Mouse (Mus musculus): Measurements from ENCODE around the gene Dda1. TPM values are rescaled to one million over a fixed set of nuclear protein-coding genes. Genes with fewer than 3 reads are reported as not detected.
A peak's percentile ranks its signal among the peaks of the same experiment; 100 is the strongest.

Dda1 gene
- polyA plus RNA-seq, 1 experiment from 2014 or later, result 133 TPM

- DNase-seq (ENCODE audit: low spot score), result no peak
- H3K4me2 ChIP-seq (ENCODE audit: low read depth, low read length, severe bottlenecking), result no peak overlapping the region
- 94% methylated on average over 17 of the region's 17 CpGs for WGBS
- no peak for ATAC-seq (replicated peaks; ENCODE audit: low FRiP score)
- H3K4me1 ChIP-seq (replicated peaks; ENCODE audit: control insufficient read depth, insufficient read depth, low read length), result peaks cover 11% of the 10 kb centered on the region
- no peak overlapping the region for H3K27ac ChIP-seq (ENCODE audit: low read depth, low read length)
- H3K4me3 ChIP-seq (ENCODE audit: low read depth, low read length), result no peak overlapping the region
- no peaks in the 10 kb centered on the region for H3K27me3 ChIP-seq (ENCODE audit: control insufficient read depth, insufficient read depth, low read length)
- H3K9ac ChIP-seq (ENCODE audit: low read length), result no peak overlapping the region
- H3K36me3 ChIP-seq (ENCODE audit: control insufficient read depth, insufficient read depth, low read length), result no peaks in the 10 kb centered on the region; the same call in 1 of the 2 replicates
- no peaks in the 10 kb centered on the region for H3K9me3 ChIP-seq (ENCODE audit: control insufficient read depth, low read length)
Measured at GRCm38 (mm10) chr8:71471861-71472260, 2.9 kb downstream of the Dda1 start.

DNA sequence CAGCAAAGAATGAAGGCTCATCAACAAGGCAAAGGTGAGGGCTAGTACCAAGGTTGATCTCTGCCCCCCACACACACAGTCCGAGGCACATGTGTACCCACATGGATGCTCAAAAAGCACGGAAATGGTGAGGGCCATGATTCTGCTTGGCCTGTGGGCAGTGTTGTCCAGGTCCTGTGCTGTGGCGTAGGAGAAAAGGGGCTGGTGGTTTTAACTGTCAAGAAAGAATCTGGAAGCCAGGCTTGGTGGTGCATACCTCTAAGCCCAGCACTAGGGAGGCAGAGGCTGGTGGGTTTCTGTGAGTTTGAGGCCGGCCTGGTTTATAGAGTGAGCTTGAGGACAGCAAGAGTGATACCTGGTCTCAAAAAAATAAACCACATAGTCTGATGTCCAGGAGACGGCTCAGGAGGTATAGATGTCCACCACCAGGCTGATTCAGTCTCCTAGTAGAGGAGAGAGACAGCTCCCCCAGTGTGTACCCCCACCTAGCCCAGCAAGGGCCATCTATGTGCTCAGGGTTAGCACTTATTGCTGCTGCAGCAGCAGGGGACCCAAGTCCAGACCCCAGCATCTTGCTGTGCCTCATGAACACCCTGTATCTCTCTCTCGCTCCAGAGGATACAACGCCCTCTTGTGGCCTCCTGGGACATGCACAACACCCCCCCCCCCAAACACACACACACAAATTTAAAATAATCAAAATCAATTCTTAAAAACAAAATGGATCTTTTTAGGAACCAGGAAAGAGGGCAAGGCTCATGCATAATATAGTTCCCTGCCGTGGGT is 3.8 kb downstream of the Dda1 start:
- no peak overlapping the region for H3K27ac ChIP-seq (ENCODE audit: low read depth, low read length)
- no peaks in the 10 kb centered on the region for H3K9me3 ChIP-seq (ENCODE audit: control insufficient read depth, low read length)
- H3K27me3 ChIP-seq (ENCODE audit: control insufficient read depth, insufficient read depth, low read length), result no peaks in the 10 kb centered on the region
- H3K4me3 ChIP-seq (ENCODE audit: low read depth, low read length), result no peak overlapping the region
- no peak overlapping the region for H3K9ac ChIP-seq (ENCODE audit: low read length)
- peaks cover 11% of the 10 kb centered on the region for H3K4me1 ChIP-seq (replicated peaks; ENCODE audit: control insufficient read depth, insufficient read depth, low read length)
- no peaks in the 10 kb centered on the region; the same call in 1 of the 2 replicates for H3K36me3 ChIP-seq (ENCODE audit: control insufficient read depth, insufficient read depth, low read length)
- ATAC-seq (replicated peaks; ENCODE audit: low FRiP score) (no peak), DNase-seq (ENCODE audit: low spot score) (no peak)
- 91% methylated on average over 8 of the region's 8 CpGs for WGBS
- no peak overlapping the region for H3K4me2 ChIP-seq (ENCODE audit: low read depth, low read length, severe bottlenecking)

- WGBS, result 96% methylated on average over 18 of the region's 18 CpGs
- Histone ChIP-seq H3K4me1 (replicated peaks; ENCODE audit: control insufficient read depth, insufficient read depth, low read length) (peaks cover 11% of the 10 kb centered on the region), H3K9ac (ENCODE audit: low read length) (no peak overlapping the region), H3K4me3 (ENCODE audit: low read depth, low read length) (no peak overlapping the region), H3K9me3 (ENCODE audit: control insufficient read depth, low read length) (no peaks in the 10 kb centered on the region), H3K27ac (ENCODE audit: low read depth, low read length) (no peak overlapping the region), H3K36me3 (ENCODE audit: control insufficient read depth, insufficient read depth, low read length) (no peaks in the 10 kb centered on the region; the same call in 1 of the 2 replicates), H3K27me3 (ENCODE audit: control insufficient read depth, insufficient read depth, low read length) (no peaks in the 10 kb centered on the region), H3K4me2 (ENCODE audit: low read depth, low read length, severe bottlenecking) (no peak overlapping the region)
- no peak for ATAC-seq (replicated peaks; ENCODE audit: low FRiP score)
- no peak for DNase-seq (ENCODE audit: low spot score)
Measured at GRCm38 (mm10) chr8:71474344-71474743, 5.3 kb downstream of the Dda1 start.

GRCm38 (mm10) chr8:71474785-71475701 is 6.0 kb downstream of the Dda1 start:
- no peak for ATAC-seq (replicated peaks; ENCODE audit: low FRiP score)
- H3K27me3 ChIP-seq (ENCODE audit: control insufficient read depth, insufficient read depth, low read length), result no peaks in the 10 kb centered on the region
- H3K9me3 ChIP-seq (ENCODE audit: control insufficient read depth, low read length), result no peaks in the 10 kb centered on the region
- H3K4me2 ChIP-seq (ENCODE audit: low read depth, low read length, severe bottlenecking), result no peak overlapping the region
- WGBS, result 90% methylated on average over 25 of the region's 25 CpGs
- H3K36me3 ChIP-seq (ENCODE audit: control insufficient read depth, insufficient read depth, low read length), result no peaks in the 10 kb centered on the region; the same call in none of the 2 replicates
- DNase-seq (ENCODE audit: low spot score), result no peak
- peaks cover 7% of the 10 kb centered on the region for H3K4me1 ChIP-seq (replicated peaks; ENCODE audit: control insufficient read depth, insufficient read depth, low read length)
- H3K9ac ChIP-seq (ENCODE audit: low read length), result no peak overlapping the region; the same call in 1 of the 2 replicates
- H3K4me3 ChIP-seq (ENCODE audit: low read depth, low read length), result no peak overlapping the region
- no peak overlapping the region for H3K27ac ChIP-seq (ENCODE audit: low read depth, low read length)

GRCm38 (mm10) chr8:71475702-71476075 is 6.7 kb downstream of the Dda1 start:
- H3K4me1 ChIP-seq (replicated peaks; ENCODE audit: control insufficient read depth, insufficient read depth, low read length), result peaks cover 4% of the 10 kb centered on the region
- peak overlapping the region; percentile 86 for H3K4me2 ChIP-seq (ENCODE audit: low read depth, low read length, severe bottlenecking)
- ATAC-seq (replicated peaks; ENCODE audit: low FRiP score) (peak; percentile 19), DNase-seq (ENCODE audit: low spot score) (no peak)
- WGBS, result 32% methylated on average over 4 of the region's 4 CpGs
- peak overlapping the region; percentile 51 for H3K4me3 ChIP-seq (ENCODE audit: low read depth, low read length)
- H3K27ac ChIP-seq (ENCODE audit: low read depth, low read length), result peak overlapping the region; percentile 64; the same call in 1 of the 2 replicates
- H3K36me3 ChIP-seq (ENCODE audit: control insufficient read depth, insufficient read depth, low read length), result no peaks in the 10 kb centered on the region; the same call in none of the 2 replicates
- no peaks in the 10 kb centered on the region for H3K27me3 ChIP-seq (ENCODE audit: control insufficient read depth, insufficient read depth, low read length)
- no peaks in the 10 kb centered on the region for H3K9me3 ChIP-seq (ENCODE audit: control insufficient read depth, low read length)
- peak overlapping the region; percentile 70 for H3K9ac ChIP-seq (ENCODE audit: low read length)

DNA sequence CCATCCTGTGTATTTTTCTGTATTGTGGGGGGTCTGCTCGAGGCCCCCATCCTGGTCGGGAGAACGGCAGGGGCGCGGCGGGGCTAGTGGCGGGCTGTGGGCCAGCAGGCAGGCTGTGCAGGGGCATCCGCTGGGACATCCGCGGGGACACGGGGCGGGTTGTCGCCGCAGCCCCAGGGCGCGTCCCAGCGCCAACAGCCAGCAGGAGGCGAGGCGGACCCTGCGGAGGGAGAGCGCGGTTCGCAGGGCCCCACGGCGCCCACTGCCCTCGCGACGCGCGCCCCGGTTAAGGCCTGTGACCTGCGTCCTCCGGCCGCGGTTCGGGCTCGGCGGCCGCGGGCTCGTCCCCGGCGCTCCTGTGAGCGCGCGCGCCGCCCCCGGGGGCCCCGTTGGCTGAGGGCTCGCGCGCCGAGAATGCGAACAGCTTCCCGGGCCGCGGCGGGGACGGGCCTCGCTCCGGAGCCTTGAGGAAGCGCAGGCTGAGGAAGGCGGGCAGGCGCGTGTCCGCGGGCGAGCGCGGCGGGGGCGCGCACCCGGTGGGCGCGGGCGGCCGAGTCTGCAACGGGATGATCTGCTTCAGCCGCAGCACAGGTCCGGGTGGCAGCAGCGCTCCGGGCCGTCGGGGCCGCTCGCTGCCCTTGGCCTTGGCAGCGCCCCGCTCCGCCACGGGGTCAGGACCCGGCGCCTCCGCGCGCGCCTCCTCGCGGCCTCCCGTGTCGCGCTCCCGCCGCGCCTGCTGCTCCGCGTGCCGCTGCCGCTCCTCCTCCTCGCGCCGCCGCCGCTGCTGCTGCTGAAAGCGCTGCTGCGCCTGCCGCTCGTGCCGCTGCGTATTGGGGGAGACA is 7.3 kb downstream of the Dda1 start:
- under 1% methylated on average over 117 of the region's 121 CpGs for WGBS
- no peaks in the 10 kb centered on the region; the same call in none of the 2 replicates for H3K36me3 ChIP-seq (ENCODE audit: control insufficient read depth, insufficient read depth, low read length)
- peak; percentile 88 for DNase-seq (ENCODE audit: low spot score)

DNA sequence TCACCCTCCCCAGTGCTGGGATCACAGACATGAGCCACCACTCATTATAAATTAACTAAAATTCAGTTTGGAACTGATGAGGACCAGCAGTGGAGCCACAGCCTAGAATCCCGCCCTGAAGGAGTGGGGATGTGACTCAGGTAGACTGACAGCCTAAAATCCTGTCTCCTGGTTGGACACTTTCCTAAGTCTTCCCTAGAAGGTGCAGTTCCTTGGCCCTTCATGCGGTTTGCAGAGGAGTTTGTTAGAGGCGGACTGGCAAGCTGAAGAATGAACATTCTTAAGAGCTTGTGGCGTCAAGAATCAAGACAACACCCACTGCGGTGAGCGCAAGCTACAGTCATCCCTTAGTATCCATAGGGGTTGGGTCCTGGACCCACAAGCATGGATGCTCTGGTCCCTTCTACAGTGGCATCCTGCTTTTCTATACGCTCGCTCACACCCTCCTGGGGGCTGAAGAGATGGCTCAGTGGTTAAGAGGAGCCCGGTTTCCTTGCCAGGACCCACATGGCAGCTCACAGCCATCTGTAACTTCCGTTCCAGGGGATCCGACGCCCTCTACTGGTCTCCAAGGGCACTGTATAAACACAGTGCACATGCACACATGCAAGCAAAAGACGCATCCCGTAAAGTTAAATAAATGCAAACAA is 8.3 kb downstream of the Dda1 start:
- no peaks in the 10 kb centered on the region for H3K27me3 ChIP-seq (ENCODE audit: control insufficient read depth, insufficient read depth, low read length)
- no peaks in the 10 kb centered on the region for H3K9me3 ChIP-seq (ENCODE audit: control insufficient read depth, low read length)
- DNase-seq (ENCODE audit: low spot score) (peak; percentile 68), ATAC-seq (replicated peaks; ENCODE audit: low FRiP score) (no peak)
- H3K4me2 ChIP-seq (ENCODE audit: low read depth, low read length, severe bottlenecking), result peak overlapping the region; percentile 86
- peak overlapping the region; percentile 51 for H3K4me3 ChIP-seq (ENCODE audit: low read depth, low read length)
- 42% methylated on average over 14 of the region's 14 CpGs for WGBS
- peak overlapping the region; percentile 70 for H3K9ac ChIP-seq (ENCODE audit: low read length)
- H3K36me3 ChIP-seq (ENCODE audit: control insufficient read depth, insufficient read depth, low read length), result no peaks in the 10 kb centered on the region; the same call in none of the 2 replicates
- peaks cover 4% of the 10 kb centered on the region for H3K4me1 ChIP-seq (replicated peaks; ENCODE audit: control insufficient read depth, insufficient read depth, low read length)
- H3K27ac ChIP-seq (ENCODE audit: low read depth, low read length), result no peak overlapping the region

More for the DNA sequence above, 7.3 kb downstream of the Dda1 start:
- H3K4me2 ChIP-seq (ENCODE audit: low read depth, low read length, severe bottlenecking), result peak overlapping the region; percentile 86
- H3K27me3 ChIP-seq (ENCODE audit: control insufficient read depth, insufficient read depth, low read length), result no peaks in the 10 kb centered on the region
- peak overlapping the region; percentile 51 for H3K4me3 ChIP-seq (ENCODE audit: low read depth, low read length)
- H3K9ac ChIP-seq (ENCODE audit: low read length), result peak overlapping the region; percentile 70
- H3K9me3 ChIP-seq (ENCODE audit: control insufficient read depth, low read length), result no peaks in the 10 kb centered on the region
- peak; percentile 70 for ATAC-seq (replicated peaks; ENCODE audit: low FRiP score)
- H3K27ac ChIP-seq (ENCODE audit: low read depth, low read length), result peak overlapping the region; percentile 64
- peaks cover 4% of the 10 kb centered on the region for H3K4me1 ChIP-seq (replicated peaks; ENCODE audit: control insufficient read depth, insufficient read depth, low read length)
